Mouse (Mus musculus) heart, postnatal 0 days (tissue): ENCODE results near the gene Slc48a1. TPM values are rescaled to one million over a fixed set of nuclear protein-coding genes. Genes with fewer than 3 reads are reported as not detected.
A peak's percentile ranks its signal among the peaks of the same experiment; 100 is the strongest.

Source experiments
- ATAC-seq: fragments of 200-750 bp; cut with Nextera tagmentation; 2 replicates; pipeline ENCODE4 v1.8.0; 2017; ENCODE audit warnings: low read depth, moderate number of reproducible peaks, moderate library complexity; ENCODE audit not compliant: insufficient read depth
- DNase-seq: peaks from one replicate; pipeline ENCODE4 v3.0.0-alpha.2; 2016; ENCODE audit warnings: low spot score
- H3K27ac ChIP-seq: fragments of 300-500 bp; sonication (generic); 2 replicates; pipeline ENCODE4 v1.5.1; 2014; ENCODE audit warnings: low read depth, mild to moderate bottlenecking
- H3K27me3 ChIP-seq: fragments of 300-500 bp; sonication (generic); 2 replicates; pipeline ENCODE4 v1.6.1; 2014; ENCODE audit warnings: low read length, mixed read lengths; ENCODE audit not compliant: control insufficient read depth, insufficient read depth
- H3K36me3 ChIP-seq: fragments of 300-500 bp; sonication (generic); replicated peaks from 2 replicates; pipeline ENCODE4 v1.6.1; 2014; ENCODE audit warnings: low read length, mixed read lengths; ENCODE audit not compliant: control insufficient read depth, insufficient read depth
- H3K4me1 ChIP-seq: fragments of 300-500 bp; sonication (generic); 2 replicates; pipeline ENCODE4 v1.6.1; 2014; ENCODE audit warnings: antibody characterized with exemption; ENCODE audit not compliant: control insufficient read depth, insufficient read depth
- H3K4me2 ChIP-seq: fragments of 300-500 bp; sonication (generic); 2 replicates; pipeline ENCODE4 v1.6.1; 2014; ENCODE audit warnings: low read depth, mild to moderate bottlenecking, low read length, moderate library complexity
- H3K4me3 ChIP-seq: fragments of 300-500 bp; sonication (generic); 2 replicates; pipeline ENCODE4 v1.5.1; 2014; ENCODE audit warnings: low read depth, low read length
- H3K9ac ChIP-seq: fragments of 300-500 bp; sonication (generic); replicated peaks from 2 replicates; pipeline ENCODE4 v1.6.1; 2014; ENCODE audit warnings: low read depth, low read length, mixed read lengths
- H3K9me3 ChIP-seq: fragments of 300-500 bp; sonication (generic); replicated peaks from 2 replicates; pipeline ENCODE4 v1.6.1; 2016; ENCODE audit warnings: low read length; ENCODE audit not compliant: control insufficient read depth
- CTCF ChIP-seq: IDR thresholded peaks from 2 replicates; pipeline ENCODE4 v1.5.1; 2016; ENCODE audit warnings: antibody characterized with exemption, control low read depth, low read depth
- EP300 ChIP-seq: IDR thresholded peaks from 2 replicates; pipeline ENCODE4 v1.6.1; 2016; ENCODE audit warnings: antibody characterized with exemption, low read depth
- WGBS: fragments of 180-500 bp; shearing (Covaris S2); extraction: QIAGEN DNeasy Blood & Tissue Kit; methylation state at CpG from one replicate; pipeline ENCODE4 v1.1.7; 2014; 5-methylcytosine and 5-hydroxymethylcytosine counted together
- polyA plus RNA-seq: library from polyadenylated mRNA; unstranded; fragments of >200 nt; fragmentation: Nextera tagmentation; extraction: Ambion mirVana; gene quantifications from 2 replicates; pipeline ENCODE4 v1.2.1, GENCODE M21; 2015
- total RNA-seq: library from RNA; depleted of rRNA; stranded (reverse); fragments of >200 nt; gene quantifications from 2 replicates; pipeline ENCODE4 v1.2.3, GENCODE M21; 2014; ENCODE audit warnings: low replicate concordance; rRNA removed

The Slc48a1 gene
- total and polyA plus RNA-seq, 2 experiments from 2014 or later = 76.1 to 92.1 TPM

GRCm38 (mm10) chr15:97841383-97841782, 63.1 kb downstream of the Slc48a1 start:
- Histone ChIP-seq H3K36me3 (no peaks in the 10 kb centered on the region), H3K4me2 (no peak overlapping the region), H3K4me3 (no peak overlapping the region), H3K9ac (no peak overlapping the region), H3K4me1 (peaks cover 43% of the 10 kb centered on the region), H3K27ac (peak overlapping the region; percentile 9; the same call in 1 of the 2 replicates), H3K9me3 (no peaks in the 10 kb centered on the region), H3K27me3 (no peaks in the 10 kb centered on the region)
- no peak for TF ChIP-seq CTCF
- no peak for TF ChIP-seq EP300
- 90% methylated on average over 6 of the region's 6 CpGs for WGBS
- ATAC-seq (no peak), DNase-seq (no peak)

- H3K9me3 ChIP-seq = no peaks in the 10 kb centered on the region
- no peak overlapping the region; the same call in 1 of the 2 replicates for H3K4me3 ChIP-seq
- ATAC-seq (no peak), DNase-seq (no peak)
- TF ChIP-seq EP300 (no peak), CTCF (no peak)
- peak overlapping the region; percentile 9; the same call in 1 of the 2 replicates for H3K27ac ChIP-seq
- H3K36me3 ChIP-seq = no peaks in the 10 kb centered on the region
- 72% methylated on average over 6 of the region's 6 CpGs for WGBS
- peaks cover 37% of the 10 kb centered on the region for H3K4me1 ChIP-seq
- H3K4me2 ChIP-seq = no peak overlapping the region; the same call in 1 of the 2 replicates
- no peak overlapping the region for H3K9ac ChIP-seq
- H3K27me3 ChIP-seq = no peaks in the 10 kb centered on the region
These were observed 63.7 kb downstream of the Slc48a1 start for GRCm38 (mm10) chr15:97842058-97842457.

Other genes starting within 250 kb of the Slc48a1 start
- 14.7 and 23.0 TPM in 2 replicates for gene Rpap3, start 72.7 kb upstream of the Slc48a1 start, total RNA-seq
- 18.5 and 19.5 TPM in 2 replicates for gene Rpap3, start 72.7 kb upstream of the Slc48a1 start, polyA plus RNA-seq
- gene Endou, start 47.2 kb upstream of the Slc48a1 start, total RNA-seq = 0.95 and 1.3 TPM in 2 replicates
- 5.1 and 5.6 TPM in 2 replicates for gene Endou, start 47.2 kb upstream of the Slc48a1 start, polyA plus RNA-seq
- gene Rapgef3, start 10.5 kb upstream of the Slc48a1 start, total RNA-seq = 51.6 and 57.8 TPM in 2 replicates
- gene Rapgef3, start 10.5 kb upstream of the Slc48a1 start, polyA plus RNA-seq = 15.5 and 17.6 TPM in 2 replicates
- 34.4 and 36.9 TPM in 2 replicates for gene Hdac7, start 66.0 kb downstream of the Slc48a1 start, total RNA-seq
- gene Hdac7, start 66.0 kb downstream of the Slc48a1 start, polyA plus RNA-seq = 15.6 TPM in 2 replicates
- 0.15 and 1.7 TPM in 2 replicates for gene Vdr, start 132.1 kb downstream of the Slc48a1 start, total RNA-seq
- 1.3 and 2.6 TPM in 2 replicates for gene Vdr, start 132.1 kb downstream of the Slc48a1 start, polyA plus RNA-seq
- gene Tmem106c, start 185.7 kb downstream of the Slc48a1 start, total RNA-seq = 20.3 and 94.1 TPM in 2 replicates
- 33.1 and 34.3 TPM in 2 replicates for gene Tmem106c, start 185.7 kb downstream of the Slc48a1 start, polyA plus RNA-seq
- 0.38 and 0.66 TPM in 2 replicates for gene Col2a1, start 226.2 kb downstream of the Slc48a1 start, total RNA-seq
- 0.18 and 0.22 TPM in 2 replicates for gene Col2a1, start 226.2 kb downstream of the Slc48a1 start, polyA plus RNA-seq